Mouse (Mus musculus) kidney, embryonic 15.5 days (tissue): ENCODE measurements at regions not wholly inside any gene's neighbourhood (a gene's known extent, or its start where the extent isn't known, plus 50 kb on each side); places are given as distances from the start of the nearest gene placed in this dataset.

Experiments
- ATAC-seq: fragments of 200-750 bp; cut with Nextera tagmentation; replicated peaks from 2 replicates; pipeline ENCODE4 v1.8.0; 2017; ENCODE audit warnings: moderate TSS enrichment; ENCODE audit not compliant: low FRiP score
- H3K27ac ChIP-seq: fragments of 300-500 bp; sonication (generic); 2 replicates; pipeline ENCODE4 v1.5.1; 2015; ENCODE audit warnings: mild to moderate bottlenecking, inconsistent platforms
- H3K27me3 ChIP-seq: fragments of 300-500 bp; sonication (generic); 2 replicates; pipeline ENCODE4 v1.6.1; 2015; ENCODE audit warnings: inconsistent platforms
- H3K36me3 ChIP-seq: fragments of 300-500 bp; sonication (generic); 2 replicates; pipeline ENCODE4 v1.6.1; 2015; ENCODE audit warnings: inconsistent platforms
- H3K4me1 ChIP-seq: fragments of 300-500 bp; sonication (generic); 2 replicates; pipeline ENCODE4 v1.6.1; 2015; ENCODE audit warnings: inconsistent platforms
- H3K4me2 ChIP-seq: fragments of 300-500 bp; sonication (generic); 2 replicates; pipeline ENCODE4 v1.6.1; 2015; ENCODE audit warnings: moderate library complexity, mild to moderate bottlenecking, inconsistent platforms
- H3K4me3 ChIP-seq: fragments of 300-500 bp; sonication (generic); replicated peaks from 2 replicates; pipeline ENCODE4 v1.5.1; 2015; ENCODE audit warnings: mild to moderate bottlenecking, inconsistent platforms
- H3K9ac ChIP-seq: fragments of 300-500 bp; sonication (generic); 2 replicates; pipeline ENCODE4 v1.6.1; 2015; ENCODE audit warnings: mild to moderate bottlenecking, inconsistent platforms
- H3K9me3 ChIP-seq: fragments of 300-500 bp; sonication (generic); replicated peaks from 2 replicates; pipeline ENCODE4 v1.6.1; 2016; ENCODE audit warnings: inconsistent platforms
- WGBS: fragments of 180-500 bp; shearing (Covaris S2); methylation state at CpG from one replicate; pipeline ENCODE4 v1.1.7; 2015; ENCODE audit warnings: mixed read lengths; 5-methylcytosine and 5-hydroxymethylcytosine counted together

DNA sequence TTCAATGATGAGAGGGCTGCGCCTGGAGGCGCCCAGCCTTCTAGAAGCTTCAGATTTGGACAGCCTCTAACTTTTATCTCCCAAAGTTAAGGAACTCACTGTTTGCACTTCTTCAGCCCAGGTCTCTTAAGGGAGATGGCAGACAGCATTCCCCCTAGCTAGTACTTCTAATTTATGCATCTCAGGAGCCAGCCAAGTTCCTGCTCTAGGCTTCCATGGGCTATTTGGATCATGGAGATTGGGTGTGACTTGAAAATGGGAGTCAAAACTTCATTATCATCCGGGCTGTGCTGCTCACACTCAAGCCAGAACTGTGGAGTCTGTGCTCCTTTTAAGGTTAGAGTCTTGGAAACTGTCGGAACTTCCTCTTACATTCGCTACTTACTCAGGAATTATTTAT lies 158.7 kb downstream of the Gm12728 start:
- no peak overlapping the region for H3K4me2 ChIP-seq
- ATAC-seq, result no peak
- no peak overlapping the region for H3K4me3 ChIP-seq
- no peak overlapping the region for H3K9ac ChIP-seq
- H3K4me1 ChIP-seq, result 0 out of 2 replicates have a peak, but pooled peaks cover 4% of the 10 kb centered on the region
- H3K27me3 ChIP-seq, result no peaks in the 10 kb centered on the region
- H3K36me3 ChIP-seq, result no peaks in the 10 kb centered on the region
- no peaks in the 10 kb centered on the region for H3K9me3 ChIP-seq
- no peak overlapping the region for H3K27ac ChIP-seq
- WGBS, result 65% methylated on average over 5 of the region's 5 CpGs

DNA sequence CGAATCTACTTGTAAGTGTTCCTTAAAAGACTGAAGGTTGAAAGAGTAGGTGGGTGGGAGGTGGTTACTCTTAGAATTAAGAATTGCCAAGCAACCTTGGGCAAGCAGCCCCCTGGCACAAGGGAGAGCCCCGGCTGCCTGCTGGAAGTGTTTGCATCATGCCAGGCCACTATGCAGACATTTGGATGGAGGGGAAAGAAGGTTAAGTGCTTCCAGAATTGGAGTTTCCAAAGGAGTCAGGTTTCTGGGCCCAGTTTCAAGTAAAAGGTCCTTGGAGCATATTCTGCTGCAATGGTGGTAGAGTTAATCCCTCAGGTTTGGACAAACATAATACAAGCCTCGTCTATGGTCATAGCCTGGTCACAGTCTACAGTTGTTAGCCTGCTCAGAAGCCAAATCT lies 162.7 kb downstream of the Gm12728 start:
- H3K9ac ChIP-seq, result no peak overlapping the region
- 72% methylated on average over 3 of the region's 3 CpGs for WGBS
- no peak overlapping the region for H3K4me3 ChIP-seq
- no peak overlapping the region for H3K27ac ChIP-seq
- no peaks in the 10 kb centered on the region for H3K36me3 ChIP-seq
- H3K9me3 ChIP-seq, result no peaks in the 10 kb centered on the region
- 0 out of 2 replicates have a peak, but pooled peaks cover 4% of the 10 kb centered on the region for H3K4me1 ChIP-seq
- H3K4me2 ChIP-seq, result no peak overlapping the region
- no peak for ATAC-seq
- H3K27me3 ChIP-seq, result no peaks in the 10 kb centered on the region

DNA sequence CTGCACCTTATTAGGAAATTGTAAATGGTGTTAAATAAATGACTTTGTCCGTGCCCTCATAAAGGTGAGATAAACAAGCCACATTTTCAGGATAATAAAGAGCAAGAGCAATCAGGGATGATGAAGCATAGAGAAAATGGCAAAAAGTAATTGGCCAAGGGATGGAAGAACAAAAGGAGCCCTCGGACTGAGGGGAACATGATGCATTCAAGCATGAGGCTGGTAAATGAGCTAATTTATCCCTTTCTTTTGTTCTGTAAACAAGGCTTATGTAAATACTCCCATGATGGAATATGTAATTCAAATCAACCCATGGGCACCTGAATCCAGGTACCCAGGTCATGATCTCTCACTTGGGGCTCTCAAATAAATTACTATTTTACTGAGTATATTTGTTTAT lies 166.8 kb downstream of the Gm12728 start:
- peaks cover 10% of the 10 kb centered on the region; the same call in 1 of the 2 replicates for H3K4me1 ChIP-seq
- H3K4me2 ChIP-seq, result no peak overlapping the region
- no peak for ATAC-seq
- no peaks in the 10 kb centered on the region for H3K9me3 ChIP-seq
- H3K27ac ChIP-seq, result no peak overlapping the region
- no peaks in the 10 kb centered on the region for H3K36me3 ChIP-seq
- no peaks in the 10 kb centered on the region for H3K27me3 ChIP-seq
- H3K4me3 ChIP-seq, result no peak overlapping the region
- no peak overlapping the region for H3K9ac ChIP-seq
- 51% methylated on average over 2 of the region's 2 CpGs for whole genome bisulfite sequencing

DNA sequence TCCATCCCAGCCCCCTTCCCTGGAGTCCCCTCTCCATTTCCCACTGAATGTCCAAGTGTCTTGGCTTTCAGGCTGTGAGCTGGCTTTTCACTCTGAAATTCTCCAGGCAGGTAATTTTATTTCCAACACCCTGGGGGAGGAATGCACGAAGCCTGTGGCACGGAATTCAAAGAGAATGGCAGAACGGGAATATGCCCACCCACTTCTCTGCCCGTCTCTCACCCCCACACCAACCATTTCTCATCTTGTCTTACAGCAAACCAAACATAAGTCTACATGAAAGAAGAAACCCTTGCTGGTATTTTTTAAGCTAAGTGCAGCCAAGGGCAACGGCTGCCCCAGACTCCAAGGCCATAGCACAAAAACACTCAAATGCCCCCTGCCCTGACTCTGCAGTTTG lies 168.7 kb downstream of the Gm12728 start:
- Histone ChIP-seq H3K9ac (no peak overlapping the region), H3K4me1 (peaks cover 19% of the 10 kb centered on the region; the same call in 1 of the 2 replicates), H3K4me2 (no peak overlapping the region), H3K27ac (0 out of 2 replicates have a peak overlapping the region, but pooled peaks have one; percentile 1), H3K9me3 (no peaks in the 10 kb centered on the region), H3K4me3 (no peak overlapping the region), H3K36me3 (no peaks in the 10 kb centered on the region), H3K27me3 (no peaks in the 10 kb centered on the region)
- ATAC-seq, result no peak
- WGBS, result 30% methylated on average over 5 of the region's 5 CpGs

DNA sequence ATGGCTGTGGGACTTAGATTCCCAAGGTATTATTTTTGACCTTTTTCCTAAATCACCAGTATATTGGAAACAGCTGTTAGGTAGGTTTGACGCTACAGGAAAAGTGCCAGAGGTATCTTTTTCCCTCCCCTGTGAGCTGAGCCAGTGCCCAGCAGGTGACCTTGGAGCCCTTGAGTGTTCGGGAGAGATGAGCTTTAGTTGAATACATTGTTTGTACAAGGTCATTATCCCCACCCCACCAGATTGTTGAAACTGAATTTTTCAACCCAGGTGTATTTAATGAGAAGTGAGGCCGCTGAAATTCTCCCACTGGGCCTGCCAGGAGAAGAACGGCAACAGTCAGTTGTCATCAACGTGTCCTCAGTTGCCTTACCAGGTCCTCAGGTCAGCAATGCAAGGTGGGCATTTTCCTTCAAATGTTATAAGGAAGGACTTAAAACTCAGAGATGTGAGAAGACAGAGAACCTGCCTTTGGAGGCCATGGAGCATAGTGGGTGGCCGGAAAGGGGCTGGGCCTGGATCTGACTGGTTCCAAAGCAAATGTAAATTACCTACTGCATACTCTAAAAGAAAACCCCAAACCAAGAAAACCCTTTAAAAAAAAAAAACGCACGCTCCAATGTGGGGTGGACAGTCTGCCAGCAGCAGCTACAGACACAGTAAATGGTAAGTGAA lies 172.2 kb downstream of the Gm12728 start:
- 62% methylated on average over 8 of the region's 8 CpGs for WGBS
- no peaks in the 10 kb centered on the region for H3K27me3 ChIP-seq
- H3K27ac ChIP-seq, result no peak overlapping the region
- H3K4me2 ChIP-seq, result no peak overlapping the region
- H3K4me3 ChIP-seq, result no peak overlapping the region
- no peak for ATAC-seq
- H3K36me3 ChIP-seq, result no peaks in the 10 kb centered on the region
- H3K9ac ChIP-seq, result no peak overlapping the region
- peaks cover 19% of the 10 kb centered on the region; the same call in 1 of the 2 replicates for H3K4me1 ChIP-seq
- no peaks in the 10 kb centered on the region for H3K9me3 ChIP-seq

DNA sequence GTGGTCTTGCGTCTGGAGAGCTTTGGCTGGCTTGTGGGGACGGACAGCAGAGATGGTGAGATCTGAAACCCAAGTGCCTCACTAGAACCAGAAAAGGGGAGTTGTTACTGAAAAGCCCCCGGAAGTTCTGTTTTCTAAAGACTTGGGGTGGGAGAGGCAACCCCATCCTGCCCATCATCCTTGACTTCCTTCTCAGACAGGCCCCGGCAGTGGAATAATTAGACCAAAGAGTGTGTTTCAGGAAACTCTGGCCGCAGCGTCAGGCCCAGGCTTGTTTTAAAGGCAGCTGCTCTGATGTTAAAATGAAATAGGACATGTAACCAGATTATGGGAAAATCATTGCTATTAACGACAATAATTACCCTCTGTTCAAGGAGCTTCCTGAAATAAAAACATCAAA lies 172.9 kb downstream of the Gm12728 start:
- 42% methylated on average over 7 of the region's 7 CpGs for WGBS
- Histone ChIP-seq H3K27ac (no peak overlapping the region), H3K4me2 (no peak overlapping the region), H3K4me3 (no peak overlapping the region), H3K9me3 (no peaks in the 10 kb centered on the region), H3K36me3 (no peaks in the 10 kb centered on the region), H3K9ac (no peak overlapping the region), H3K27me3 (no peaks in the 10 kb centered on the region), H3K4me1 (peaks cover 15% of the 10 kb centered on the region; the same call in 1 of the 2 replicates)
- ATAC-seq, result no peak

DNA sequence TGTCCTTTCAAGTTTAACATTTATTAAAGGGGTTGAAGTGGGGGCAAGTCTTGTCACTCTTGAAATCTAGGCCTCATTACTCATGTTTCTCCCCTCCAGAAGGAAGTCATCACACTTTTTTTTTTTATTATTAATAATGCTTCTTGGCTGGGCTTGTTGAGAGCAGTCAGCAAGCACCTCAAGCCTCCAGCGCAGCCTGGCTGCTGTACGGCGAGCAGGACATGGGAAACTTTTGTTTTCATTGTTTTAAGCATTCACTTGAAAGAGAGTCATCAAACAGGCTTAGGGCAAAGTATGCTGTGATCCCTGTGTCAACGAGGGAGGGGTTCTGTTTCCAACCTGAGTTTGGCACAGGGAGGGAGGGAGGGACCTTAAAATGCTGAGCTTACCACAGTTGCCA lies 178.7 kb downstream of the Gm12728 start:
- no peak overlapping the region for H3K4me3 ChIP-seq
- ATAC-seq, result no peak
- H3K4me1 ChIP-seq, result peaks cover 10% of the 10 kb centered on the region
- no peaks in the 10 kb centered on the region for H3K36me3 ChIP-seq
- H3K9me3 ChIP-seq, result no peaks in the 10 kb centered on the region
- no peaks in the 10 kb centered on the region for H3K27me3 ChIP-seq
- no peak overlapping the region for H3K27ac ChIP-seq
- H3K9ac ChIP-seq, result no peak overlapping the region
- no peak overlapping the region for H3K4me2 ChIP-seq
- WGBS, result 28% methylated on average over 4 of the region's 4 CpGs

DNA sequence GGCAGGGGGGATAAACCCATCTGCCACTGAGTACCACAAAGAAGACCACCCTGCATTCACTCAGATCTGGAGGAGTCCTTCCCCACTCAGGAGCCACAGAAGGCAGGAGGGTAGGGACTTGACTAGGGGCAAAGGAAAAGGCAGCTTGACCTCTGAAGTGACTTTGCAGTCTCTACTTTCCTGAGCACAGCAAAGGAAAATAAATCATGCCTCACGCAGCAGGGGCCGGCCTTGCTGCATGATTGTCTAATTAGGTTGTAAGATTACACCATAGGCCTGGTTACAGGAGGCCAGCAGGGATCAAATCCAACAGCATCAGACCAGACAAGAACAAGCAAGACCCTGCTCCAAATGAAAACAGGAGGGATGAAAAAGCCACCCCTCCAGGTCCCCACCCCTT lies 180.0 kb downstream of the Gm12728 start:
- H3K4me1 ChIP-seq, result peaks cover 10% of the 10 kb centered on the region
- no peak overlapping the region for H3K4me2 ChIP-seq
- peak; percentile 67; the same call in 1 of the 2 replicates for ATAC-seq
- H3K27ac ChIP-seq, result peak overlapping the region; percentile 28; the same call in 1 of the 2 replicates
- H3K9me3 ChIP-seq, result no peaks in the 10 kb centered on the region
- no peak overlapping the region for H3K9ac ChIP-seq
- H3K36me3 ChIP-seq, result no peaks in the 10 kb centered on the region
- no peaks in the 10 kb centered on the region for H3K27me3 ChIP-seq
- 13% methylated on average over 2 of the region's 2 CpGs for WGBS
- no peak overlapping the region for H3K4me3 ChIP-seq

DNA sequence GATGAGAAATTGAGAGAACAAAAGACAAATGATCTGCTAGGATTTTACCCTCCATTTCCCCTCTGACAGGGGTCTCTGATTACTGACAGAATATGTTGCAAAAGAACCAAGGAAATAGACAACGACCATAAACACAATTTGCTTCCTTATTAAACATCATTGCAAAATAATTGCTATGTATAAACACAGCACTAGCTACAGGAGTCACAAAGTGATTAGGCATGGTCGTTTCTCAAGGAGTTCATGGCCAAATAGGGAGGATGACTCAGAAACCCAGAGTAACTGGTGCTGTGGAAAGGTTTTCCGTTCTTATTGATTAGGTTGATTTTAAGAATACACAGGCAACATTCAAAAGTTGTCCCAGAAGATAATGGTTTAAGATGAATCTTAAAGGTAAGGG lies 180.4 kb downstream of the Gm12728 start:
- Histone ChIP-seq H3K9ac (no peak overlapping the region), H3K27me3 (no peaks in the 10 kb centered on the region), H3K36me3 (no peaks in the 10 kb centered on the region), H3K4me1 (peaks cover 10% of the 10 kb centered on the region), H3K27ac (no peak overlapping the region), H3K4me2 (no peak overlapping the region), H3K4me3 (no peak overlapping the region), H3K9me3 (no peaks in the 10 kb centered on the region)
- WGBS, result 54% methylated on average over 3 of the region's 3 CpGs
- no peak for ATAC-seq

DNA sequence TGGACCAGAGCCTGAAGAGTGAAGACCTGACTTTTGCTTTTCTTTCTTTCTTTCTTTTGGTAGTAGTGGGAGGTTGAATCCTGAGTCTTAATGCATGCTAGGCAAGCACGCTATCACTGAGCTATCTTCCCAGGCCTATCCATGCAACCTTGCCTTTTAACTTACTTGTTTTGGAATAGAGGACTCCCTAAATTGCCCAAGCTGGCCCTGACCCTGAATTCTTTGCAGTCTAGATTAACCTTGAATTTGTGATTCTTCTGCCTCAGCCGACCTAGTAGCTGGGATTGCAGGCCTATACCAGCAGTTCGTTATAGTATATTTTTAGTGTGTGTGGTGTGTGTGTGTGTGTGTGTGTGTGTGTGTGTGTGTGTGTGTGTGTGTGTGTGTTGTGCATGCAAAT lies 183.1 kb downstream of the Gm12728 start:
- no peak overlapping the region for H3K4me2 ChIP-seq
- H3K36me3 ChIP-seq, result no peaks in the 10 kb centered on the region
- H3K4me3 ChIP-seq, result no peak overlapping the region
- no peak for ATAC-seq
- no peak overlapping the region for H3K9ac ChIP-seq
- 88% methylated on average over 3 of the region's 3 CpGs for WGBS
- H3K27ac ChIP-seq, result no peak overlapping the region
- no peaks in the 10 kb centered on the region for H3K9me3 ChIP-seq
- H3K4me1 ChIP-seq, result peaks cover 10% of the 10 kb centered on the region
- H3K27me3 ChIP-seq, result no peaks in the 10 kb centered on the region

DNA sequence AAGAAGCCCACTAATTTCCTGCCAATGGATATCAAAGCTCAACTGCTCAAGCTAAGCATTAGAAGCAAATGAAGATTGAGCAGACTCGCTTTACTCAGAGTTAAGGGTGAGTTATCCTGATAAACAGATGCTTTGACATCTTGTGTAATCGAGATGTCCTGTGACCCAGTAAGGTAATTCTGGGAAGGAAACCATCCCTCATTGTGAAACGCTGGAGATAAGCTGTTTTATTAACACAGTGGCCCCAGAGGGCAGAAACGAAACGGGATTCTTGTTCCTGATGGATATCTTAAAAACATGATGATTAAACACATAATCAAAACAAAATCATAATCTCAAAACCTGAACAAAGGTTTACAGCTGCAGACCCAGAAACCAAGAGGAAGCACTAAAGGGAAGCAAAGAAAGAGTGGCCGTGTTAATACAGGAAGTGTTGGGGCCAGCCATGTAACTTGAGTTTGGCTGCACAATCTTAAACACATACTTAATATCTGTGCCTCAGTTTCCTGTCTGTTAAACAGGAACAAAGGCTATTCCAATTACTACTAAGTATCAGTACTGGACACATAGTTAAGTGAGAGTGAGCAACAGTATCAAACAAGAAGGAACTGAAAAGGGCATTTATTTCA lies 184.2 kb downstream of the Gm12728 start:
- Histone ChIP-seq H3K27me3 (no peaks in the 10 kb centered on the region), H3K4me2 (no peak overlapping the region), H3K36me3 (no peaks in the 10 kb centered on the region), H3K27ac (no peak overlapping the region), H3K4me1 (peaks cover 10% of the 10 kb centered on the region), H3K9ac (no peak overlapping the region), H3K9me3 (no peaks in the 10 kb centered on the region), H3K4me3 (no peak overlapping the region)
- no peak for ATAC-seq
- WGBS, result 35% methylated on average over 6 of the region's 6 CpGs

DNA sequence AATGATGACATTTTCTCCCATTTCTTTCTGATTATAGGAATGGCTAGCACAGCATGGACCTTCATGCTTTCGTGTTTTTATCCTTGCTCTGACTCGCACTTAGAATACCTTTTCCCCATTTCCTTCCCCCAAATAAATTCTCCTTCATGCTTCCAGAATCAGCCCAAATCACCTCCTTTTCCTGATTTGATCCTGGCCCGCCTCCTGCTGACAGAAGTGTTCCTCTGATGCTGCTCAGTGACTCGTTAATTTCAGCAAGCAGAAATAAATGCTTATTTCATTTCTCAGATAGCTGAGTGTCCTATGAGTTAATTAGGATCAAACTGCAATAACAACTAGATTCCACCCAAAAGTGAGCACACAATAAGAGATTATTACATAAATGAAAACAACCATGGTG lies 185.3 kb downstream of the Gm12728 start:
- no peaks in the 10 kb centered on the region for H3K36me3 ChIP-seq
- no peak overlapping the region for H3K4me3 ChIP-seq
- H3K9me3 ChIP-seq, result no peaks in the 10 kb centered on the region
- no peak for ATAC-seq
- H3K27ac ChIP-seq, result no peak overlapping the region
- no peaks in the 10 kb centered on the region for H3K27me3 ChIP-seq
- 70% methylated on average over 4 of the region's 4 CpGs for WGBS
- H3K4me2 ChIP-seq, result no peak overlapping the region
- H3K9ac ChIP-seq, result no peak overlapping the region
- no peaks in the 10 kb centered on the region for H3K4me1 ChIP-seq
